Mouse (Mus musculus): ENCODE data around the gene Rasgrf2. TPM values are rescaled to one million over a fixed set of nuclear protein-coding genes. Genes with fewer than 3 reads are reported as not detected.

Rasgrf2 gene
- polyA plus RNA-seq, 1 experiment from 2014 or later = 0.24 TPM

- H3K27me3 ChIP-seq = peaks cover 5% of the 10 kb centered on the region
- H3K27ac ChIP-seq = no peak overlapping the region
- no peak overlapping the region for H3K9ac ChIP-seq
- H3K4me1 ChIP-seq = 0 out of 2 replicates have a peak, but pooled peaks cover 2% of the 10 kb centered on the region
- no peaks in the 10 kb centered on the region for H3K9me3 ChIP-seq
- H3K36me3 ChIP-seq (replicated peaks) = no peaks in the 10 kb centered on the region
- 0 out of 2 replicates have a peak, but pooled peaks have one; percentile 14 for ATAC-seq (ENCODE audit: low FRiP score)
- H3K4me2 ChIP-seq = no peak overlapping the region
- H3K4me3 ChIP-seq (replicated peaks) = no peak overlapping the region
- WGBS = 81% methylated on average over 6 of the region's 6 CpGs
Observed at GRCm38 (mm10) chr13:91893132-91893531, 238.3 kb downstream of the Rasgrf2 start.

- 64% methylated on average over 6 of the region's 6 CpGs for WGBS
- 0 out of 2 replicates have a peak, but pooled peaks cover 2% of the 10 kb centered on the region for H3K4me1 ChIP-seq
- H3K9ac ChIP-seq = no peak overlapping the region
- H3K9me3 ChIP-seq = no peaks in the 10 kb centered on the region
- peaks cover 5% of the 10 kb centered on the region for H3K27me3 ChIP-seq
- no peak overlapping the region for H3K27ac ChIP-seq
- H3K36me3 ChIP-seq (replicated peaks) = no peaks in the 10 kb centered on the region
- H3K4me2 ChIP-seq = no peak overlapping the region
- ATAC-seq (ENCODE audit: low FRiP score) = peak; percentile 76; the same call in 1 of the 2 replicates
- no peak overlapping the region for H3K4me3 ChIP-seq (replicated peaks)
Observed at GRCm38 (mm10) chr13:91890031-91890619, 241.3 kb downstream of the Rasgrf2 start.

- ATAC-seq (ENCODE audit: low FRiP score) = no peak
- 90% methylated on average over 5 of the region's 5 CpGs for WGBS
- H3K9ac ChIP-seq = no peak overlapping the region
Observed at GRCm38 (mm10) chr13:91884714-91885386, 246.6 kb downstream of the Rasgrf2 start.

GRCm38 (mm10) chr13:91881837-91882480 is 249.5 kb downstream of the Rasgrf2 start:
- no peak overlapping the region for H3K9ac ChIP-seq
- H3K4me2 ChIP-seq = no peak overlapping the region
- no peaks in the 10 kb centered on the region for H3K4me1 ChIP-seq
- ATAC-seq (ENCODE audit: low FRiP score) = no peak
- H3K36me3 ChIP-seq (replicated peaks) = no peaks in the 10 kb centered on the region
- WGBS = 63% methylated on average over 9 of the region's 9 CpGs
- no peaks in the 10 kb centered on the region for H3K9me3 ChIP-seq
- no peak overlapping the region for H3K4me3 ChIP-seq (replicated peaks)
- H3K27me3 ChIP-seq = no peaks in the 10 kb centered on the region
- H3K27ac ChIP-seq = no peak overlapping the region

More at GRCm38 (mm10) chr13:91884714-91885386, 246.6 kb downstream of the Rasgrf2 start:
- H3K27ac ChIP-seq = no peak overlapping the region
- H3K4me1 ChIP-seq = no peaks in the 10 kb centered on the region
- H3K4me3 ChIP-seq (replicated peaks) = no peak overlapping the region
- H3K27me3 ChIP-seq = no peaks in the 10 kb centered on the region
- no peaks in the 10 kb centered on the region for H3K9me3 ChIP-seq
- H3K4me2 ChIP-seq = no peak overlapping the region
- no peaks in the 10 kb centered on the region for H3K36me3 ChIP-seq (replicated peaks)

- Histone ChIP-seq H3K9me3 (no peaks in the 10 kb centered on the region), H3K27ac (no peak overlapping the region), H3K9ac (no peak overlapping the region), H3K4me1 (no peaks in the 10 kb centered on the region), H3K27me3 (no peaks in the 10 kb centered on the region), H3K4me3 (replicated peaks) (no peak overlapping the region), H3K36me3 (replicated peaks) (no peaks in the 10 kb centered on the region), H3K4me2 (no peak overlapping the region)
- ATAC-seq (ENCODE audit: low FRiP score) = no peak
- 88% methylated on average over 4 of the region's 4 CpGs for WGBS
Observed at GRCm38 (mm10) chr13:91880256-91880655, 251.2 kb downstream of the Rasgrf2 start.

GRCm38 (mm10) chr13:91877996-91878395 is 253.5 kb downstream of the Rasgrf2 start:
- no peaks in the 10 kb centered on the region for H3K27me3 ChIP-seq
- no peak overlapping the region for H3K4me2 ChIP-seq
- 81% methylated on average over 3 of the region's 3 CpGs for WGBS
- no peaks in the 10 kb centered on the region for H3K36me3 ChIP-seq (replicated peaks)
- no peak for ATAC-seq (ENCODE audit: low FRiP score)
- H3K9me3 ChIP-seq = no peaks in the 10 kb centered on the region
- no peak overlapping the region for H3K27ac ChIP-seq
- no peaks in the 10 kb centered on the region for H3K4me1 ChIP-seq
- no peak overlapping the region for H3K4me3 ChIP-seq (replicated peaks)
- no peak overlapping the region for H3K9ac ChIP-seq

- no peak for ATAC-seq (ENCODE audit: low FRiP score)
- no peak overlapping the region for H3K27ac ChIP-seq
- H3K4me3 ChIP-seq (replicated peaks) = no peak overlapping the region
- H3K9ac ChIP-seq = no peak overlapping the region
- no peaks in the 10 kb centered on the region for H3K4me1 ChIP-seq
- H3K9me3 ChIP-seq = no peaks in the 10 kb centered on the region
- 89% methylated on average over 10 of the region's 10 CpGs for WGBS
- H3K36me3 ChIP-seq (replicated peaks) = no peaks in the 10 kb centered on the region
- no peaks in the 10 kb centered on the region for H3K27me3 ChIP-seq
- H3K4me2 ChIP-seq = no peak overlapping the region
Observed at GRCm38 (mm10) chr13:91877350-91877749, 254.1 kb downstream of the Rasgrf2 start.

- Histone ChIP-seq H3K27me3 (no peaks in the 10 kb centered on the region), H3K27ac (no peak within 1 kb of the TSS), H3K4me2 (no peak within 1 kb of the TSS), H3K9me3 (no peaks in the 10 kb centered on the region), H3K36me3 (replicated peaks) (no peaks in the 10 kb centered on the region), H3K4me1 (no peaks in the 10 kb centered on the region), H3K4me3 (replicated peaks) (no peak within 1 kb of the TSS), H3K9ac (no peak within 1 kb of the TSS)
- ATAC-seq (ENCODE audit: low FRiP score) = no peak
- WGBS = 75% methylated on average over 5 of the region's 5 CpGs
Observed at GRCm38 (mm10) chr13:91876741-91877349, 254.6 kb downstream of the Rasgrf2 start, which contains the start of gene Ckmt2. Gene Ckmt2, minus strand, starts transcription at chr13:91876885.

- H3K9ac ChIP-seq = no peak overlapping the region
- H3K4me3 ChIP-seq (replicated peaks) = no peak overlapping the region
- H3K9me3 ChIP-seq = no peaks in the 10 kb centered on the region
- no peaks in the 10 kb centered on the region for H3K27me3 ChIP-seq
- no peak overlapping the region for H3K27ac ChIP-seq
- no peak overlapping the region for H3K4me2 ChIP-seq
- ATAC-seq (ENCODE audit: low FRiP score) = no peak
- 54% methylated on average over 2 of the region's 2 CpGs for WGBS
- H3K36me3 ChIP-seq (replicated peaks) = no peaks in the 10 kb centered on the region
- no peaks in the 10 kb centered on the region for H3K4me1 ChIP-seq
Observed at GRCm38 (mm10) chr13:91875581-91875980, 255.9 kb downstream of the Rasgrf2 start.

- Histone ChIP-seq H3K27me3 (no peaks in the 10 kb centered on the region), H3K36me3 (replicated peaks) (no peaks in the 10 kb centered on the region), H3K4me2 (no peak overlapping the region), H3K27ac (no peak overlapping the region), H3K9ac (no peak overlapping the region), H3K4me3 (replicated peaks) (no peak overlapping the region), H3K9me3 (no peaks in the 10 kb centered on the region), H3K4me1 (no peaks in the 10 kb centered on the region)
- WGBS = 82% methylated on average over 7 of the region's 7 CpGs
- no peak for ATAC-seq (ENCODE audit: low FRiP score)
Observed at GRCm38 (mm10) chr13:91874565-91874964, 256.9 kb downstream of the Rasgrf2 start.

- H3K4me3 ChIP-seq (replicated peaks) = no peak overlapping the region
- H3K36me3 ChIP-seq (replicated peaks) = no peaks in the 10 kb centered on the region
- no peak overlapping the region for H3K4me2 ChIP-seq
- no peak overlapping the region for H3K9ac ChIP-seq
- no peak overlapping the region for H3K27ac ChIP-seq
- H3K4me1 ChIP-seq = no peaks in the 10 kb centered on the region
- ATAC-seq (ENCODE audit: low FRiP score) = no peak
- H3K9me3 ChIP-seq = no peaks in the 10 kb centered on the region
- no peaks in the 10 kb centered on the region for H3K27me3 ChIP-seq
- WGBS = 82% methylated on average over 7 of the region's 7 CpGs
Observed at GRCm38 (mm10) chr13:91873734-91874329, 257.6 kb downstream of the Rasgrf2 start.

- Histone ChIP-seq H3K27me3 (no peaks in the 10 kb centered on the region), H3K9me3 (no peaks in the 10 kb centered on the region), H3K9ac (no peak overlapping the region), H3K27ac (no peak overlapping the region), H3K4me3 (replicated peaks) (no peak overlapping the region), H3K4me2 (no peak overlapping the region), H3K4me1 (no peaks in the 10 kb centered on the region), H3K36me3 (replicated peaks) (no peaks in the 10 kb centered on the region)
- WGBS = 92% methylated on average over 1 of the region's 1 CpGs
- ATAC-seq (ENCODE audit: low FRiP score) = no peak
Observed at GRCm38 (mm10) chr13:91868577-91868976, 262.9 kb downstream of the Rasgrf2 start.
